Mouse (Mus musculus) cerebellum, postnatal 36 days (tissue): ENCODE results near the gene Ralgps1.
A peak's percentile ranks its signal among the peaks of the same experiment; 100 is the strongest.

ENCODE experiments used
- DNase-seq, 2 experiments: peaks; one replicate each; pipeline ENCODE4 v3.0.0; 2021 to 2022; ENCODE audit warnings: mixed read lengths in 2 of 2

Ralgps1 gene

DNA sequence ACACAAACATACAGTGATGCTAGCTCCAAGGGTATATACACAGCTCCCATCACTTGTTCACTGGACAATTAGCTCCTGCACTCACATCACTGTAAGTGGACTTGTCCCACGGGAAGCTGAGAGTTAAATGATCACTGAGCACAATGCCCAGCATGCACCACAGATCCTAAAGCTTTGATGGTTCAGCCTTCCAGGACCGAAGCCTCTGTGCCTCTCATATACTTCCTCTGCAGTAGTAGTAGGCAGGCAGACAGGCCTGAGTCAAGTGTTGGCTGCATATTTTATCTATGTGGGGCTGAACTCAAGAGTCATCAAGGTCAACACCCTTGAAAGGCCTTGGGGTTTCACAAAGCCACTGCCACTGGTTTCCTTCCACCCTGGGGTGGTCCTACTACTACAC lies 49.6 kb downstream of the Ralgps1 start:
- no peak for DNase-seq

DNA sequence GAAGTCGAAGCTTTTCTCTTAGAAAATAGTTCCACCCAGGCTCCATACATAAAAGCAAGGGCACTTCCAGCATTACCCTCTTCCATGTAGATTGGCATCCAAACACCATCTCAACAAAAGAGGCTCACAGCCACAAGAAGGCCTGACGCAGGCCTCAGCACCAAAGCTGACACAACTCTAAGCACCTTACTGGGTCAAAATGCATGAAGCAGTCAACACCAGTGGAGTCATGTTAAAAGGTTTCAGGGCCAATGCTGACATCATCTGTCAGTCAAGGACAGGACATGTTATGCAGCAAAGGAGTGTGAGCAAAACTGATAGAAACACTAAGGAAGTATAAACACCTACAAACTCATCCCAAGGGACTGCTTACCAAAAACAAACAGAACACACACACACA lies 50.3 kb downstream of the Ralgps1 start:
- DNase-seq = no peak

DNA sequence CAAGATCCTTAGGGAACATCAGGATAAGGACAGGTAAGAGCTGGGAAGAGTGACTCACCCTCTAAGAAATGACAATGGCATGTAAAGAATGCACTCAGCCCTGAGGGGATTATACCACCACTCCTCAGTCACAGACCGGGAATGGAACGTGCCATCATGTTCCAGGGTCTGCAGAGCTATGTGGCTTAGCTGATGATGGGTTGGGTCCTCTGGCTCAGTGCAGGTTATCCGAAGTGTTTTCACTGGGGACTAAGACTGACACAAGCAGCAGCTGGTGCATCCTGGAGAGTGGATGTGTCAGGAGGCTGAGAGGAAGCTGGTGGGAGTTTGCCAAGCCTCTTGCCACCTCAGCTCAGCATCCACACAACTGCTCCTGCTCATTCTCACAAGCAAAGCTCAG lies 50.7 kb downstream of the Ralgps1 start:
- DNase-seq = no peak

DNA sequence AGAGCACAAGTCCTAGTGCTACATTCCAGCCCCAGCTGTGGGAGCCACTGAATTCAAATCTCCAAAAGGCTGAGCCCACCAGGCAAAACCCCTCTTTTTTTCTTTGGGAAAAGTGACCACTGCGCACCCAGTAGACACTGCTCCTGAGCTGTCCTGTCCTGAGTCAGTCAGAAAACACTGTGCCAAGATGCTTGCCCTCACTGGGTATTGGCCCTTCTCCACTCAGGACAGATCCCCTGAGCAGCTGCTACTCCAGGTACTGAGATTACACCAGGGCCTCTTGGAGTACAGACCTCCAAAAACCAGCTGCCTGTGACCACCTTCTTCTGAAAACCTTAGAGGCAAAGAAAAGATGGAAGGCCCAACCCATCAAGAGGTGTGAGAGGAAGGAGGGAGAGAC lies 51.4 kb downstream of the Ralgps1 start:
- DNase-seq = no peak

- no peak for DNase-seq
Measured at GRCm38 (mm10) chr2:33319455-33319854, 51.8 kb downstream of the Ralgps1 start.

- peak; percentile 76 to 80 for DNase-seq
Measured at GRCm38 (mm10) chr2:33318491-33318964, 52.8 kb downstream of the Ralgps1 start.

DNA sequence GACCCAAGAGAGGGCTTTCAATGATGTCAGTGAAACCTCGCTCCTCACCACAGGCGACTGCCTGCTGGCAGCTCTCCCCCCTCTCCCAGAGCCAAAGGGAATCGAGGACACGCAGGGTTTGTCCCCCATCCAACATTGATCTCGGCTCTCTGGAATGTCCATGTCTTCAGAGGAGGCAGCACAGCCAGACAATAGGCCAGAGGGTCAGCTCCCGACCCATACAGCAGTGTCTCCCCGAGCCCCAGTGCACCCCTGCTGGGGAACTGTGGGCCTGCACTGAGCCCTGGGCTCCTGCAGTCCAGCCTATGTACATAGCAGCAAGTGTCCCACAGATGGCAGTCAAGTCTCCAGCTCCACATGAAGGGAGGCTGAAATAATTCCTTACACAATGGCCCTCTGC lies 54.8 kb downstream of the Ralgps1 start:
- DNase-seq = peak; percentile 67 to 69

DNA sequence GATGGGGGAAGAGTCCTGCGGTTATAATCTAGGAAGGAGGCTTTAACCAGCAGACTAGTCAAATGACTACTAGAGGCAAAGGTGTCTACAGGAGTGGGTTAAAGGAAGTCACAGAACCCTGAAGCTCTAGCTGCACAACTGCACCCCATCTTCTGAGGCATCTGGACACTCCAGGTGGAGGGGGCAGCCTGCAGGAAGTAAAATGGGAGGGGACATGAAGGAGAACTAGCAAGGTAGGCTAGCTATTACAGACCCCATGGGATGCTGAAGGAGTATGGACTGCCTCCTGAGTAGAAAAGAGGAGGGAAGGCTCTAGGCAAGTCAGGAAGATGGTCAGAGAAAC lies 55.3 kb downstream of the Ralgps1 start:
- DNase-seq = no peak

DNA sequence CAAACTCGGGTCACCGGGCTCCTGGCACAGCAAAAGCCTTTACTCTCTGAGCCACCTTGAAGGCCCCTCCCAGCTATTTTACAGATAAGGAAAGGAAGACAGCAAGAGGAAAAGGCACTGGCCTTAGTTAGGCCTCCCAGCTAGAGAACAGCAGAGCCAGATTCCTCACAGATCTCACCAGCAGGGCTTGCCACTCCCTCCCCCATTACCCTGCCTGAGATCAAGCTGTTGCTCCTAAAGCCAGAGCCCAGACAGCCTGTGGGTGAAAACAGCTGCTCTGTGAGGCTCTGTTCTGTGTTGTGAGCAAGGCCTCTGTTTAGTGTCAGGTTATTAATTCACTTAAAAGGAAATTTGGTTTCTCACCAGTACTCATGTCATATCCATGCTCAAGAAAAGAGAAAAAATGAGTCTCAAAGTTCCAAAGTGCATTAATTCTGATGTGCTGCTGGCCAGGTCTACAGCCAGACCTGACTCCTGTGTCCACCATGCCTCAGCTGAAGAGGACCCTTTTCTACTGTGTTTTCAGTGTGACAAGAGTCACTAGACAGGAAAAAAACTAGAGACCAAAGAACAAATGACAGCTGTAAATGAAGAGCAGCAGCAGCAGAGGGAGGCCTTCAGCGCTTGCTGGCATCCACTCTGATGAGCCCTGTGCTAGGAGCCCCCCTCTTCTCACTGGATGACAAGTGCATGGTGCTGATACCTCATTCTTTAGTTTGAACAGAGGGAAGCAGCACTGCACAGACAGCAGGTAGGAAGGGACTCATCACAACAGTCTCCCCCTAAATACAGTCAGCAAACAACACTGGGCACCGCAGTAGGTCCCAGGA lies 55.8 kb downstream of the Ralgps1 start:
- no peak for DNase-seq

GRCm38 (mm10) chr2:33309426-33309825 lies 61.9 kb downstream of the Ralgps1 start:
- peak; percentile 63 to 68 for DNase-seq

DNA sequence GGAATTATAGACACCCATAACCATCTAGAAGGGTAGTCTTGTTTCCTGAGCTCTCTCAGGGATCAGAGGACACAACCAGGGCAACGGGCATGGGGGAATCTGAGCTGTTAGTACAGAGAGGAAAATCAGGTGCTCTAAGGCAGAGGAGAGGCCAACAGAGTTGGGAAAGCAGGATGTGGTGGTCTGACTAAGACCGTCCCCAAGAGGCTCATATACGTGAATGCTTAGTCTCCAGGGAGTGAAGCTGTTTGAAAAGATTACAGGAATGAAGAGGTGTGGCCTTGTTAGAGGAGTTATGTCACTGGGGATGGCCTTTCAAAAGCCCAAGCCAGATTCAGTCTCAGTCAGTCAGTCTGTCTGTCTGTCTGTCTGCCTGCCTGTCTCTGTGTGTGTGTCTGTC lies 64.7 kb downstream of the Ralgps1 start:
- DNase-seq = no peak

- no peak for DNase-seq
Measured at GRCm38 (mm10) chr2:33303416-33303947, 67.8 kb downstream of the Ralgps1 start.

GRCm38 (mm10) chr2:33302828-33303227 lies 68.5 kb downstream of the Ralgps1 start:
- no peak for DNase-seq

- no peak for DNase-seq
Measured at GRCm38 (mm10) chr2:33302405-33302804, 68.9 kb downstream of the Ralgps1 start.

- peak in 1 of 2 experiments; percentile 44 for DNase-seq
Measured at GRCm38 (mm10) chr2:33300371-33301046, 70.8 kb downstream of the Ralgps1 start.

GRCm38 (mm10) chr2:33298928-33299327 lies 72.4 kb downstream of the Ralgps1 start:
- DNase-seq = no peak

- no peak for DNase-seq
Measured at GRCm38 (mm10) chr2:33295115-33295514, 76.2 kb downstream of the Ralgps1 start.

- no peak for DNase-seq
Measured at GRCm38 (mm10) chr2:33292057-33292456, 79.2 kb downstream of the Ralgps1 start.

DNA sequence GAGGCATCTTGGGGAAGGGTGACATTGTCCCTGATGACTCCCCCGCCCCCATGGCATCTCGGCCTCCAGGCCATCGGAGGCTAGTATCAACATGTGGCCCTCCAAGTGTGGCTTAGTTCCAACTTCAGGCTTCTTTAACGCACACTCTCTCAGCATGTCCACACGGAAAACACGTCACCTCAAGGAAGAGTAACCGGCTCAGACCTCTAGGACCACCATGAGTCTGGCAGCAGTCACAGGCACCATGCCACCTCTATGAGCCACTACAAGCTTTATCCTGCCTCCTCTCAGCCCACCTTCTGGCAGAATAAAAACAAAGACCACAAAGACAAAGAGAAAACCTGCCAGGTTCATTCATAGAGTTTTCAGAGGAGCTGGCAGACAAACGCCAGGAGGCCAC lies 80.8 kb downstream of the Ralgps1 start:
- DNase-seq = no peak

- DNase-seq = peak; percentile 44 to 68
Measured at GRCm38 (mm10) chr2:33288837-33289236, 82.4 kb downstream of the Ralgps1 start.

GRCm38 (mm10) chr2:33283674-33284073 lies 87.6 kb downstream of the Ralgps1 start:
- no peak for DNase-seq

DNA sequence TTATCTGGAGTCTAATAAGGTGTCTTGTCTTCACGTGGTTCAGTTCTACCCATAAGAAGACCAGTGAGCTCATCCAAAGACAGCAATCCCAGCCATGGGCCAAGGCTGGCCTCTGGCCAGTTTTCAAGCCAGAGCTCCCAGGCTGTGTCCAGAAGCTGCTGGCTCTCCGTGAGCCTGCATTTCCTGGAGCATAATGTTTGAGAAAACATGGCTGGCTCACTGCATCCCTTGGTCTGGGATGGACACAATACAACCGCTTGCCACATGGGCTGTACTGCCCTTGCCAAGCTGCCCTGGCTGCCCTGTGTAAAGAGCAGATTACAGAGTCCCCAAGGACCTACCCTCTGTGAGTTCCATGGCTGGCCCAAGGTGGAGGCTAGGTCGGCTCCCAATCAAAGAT lies 88.4 kb downstream of the Ralgps1 start:
- peak; percentile 74 to 83 for DNase-seq

GRCm38 (mm10) chr2:33281807-33282206 lies 89.5 kb downstream of the Ralgps1 start:
- DNase-seq = no peak

- no peak for DNase-seq
Measured at GRCm38 (mm10) chr2:33280525-33280924, 90.8 kb downstream of the Ralgps1 start.
